Mouse (Mus musculus) cerebellum, adult 2 months (tissue): ENCODE data around the gene Slc15a5.

ENCODE experiments used
- CTCF ChIP-seq: fragments of 200-500 bp; IDR thresholded peaks from 2 replicates; pipeline ENCODE4 v1.5.1; 2011; ENCODE audit warnings: low read depth, mild to moderate bottlenecking, control low read depth, low read length, moderate library complexity, borderline replicate concordance; ENCODE audit not compliant: insufficient read depth
- POLR2A ChIP-seq: fragments of 200-500 bp; IDR thresholded peaks from 2 replicates; pipeline ENCODE4 v1.6.1; 2011; ENCODE audit warnings: low read length, control low read depth, borderline replicate concordance; ENCODE audit not compliant: insufficient read depth

- no peak for TF ChIP-seq CTCF
- no peak for TF ChIP-seq POLR2A
Measured at GRCm38 (mm10) chr6:138072963-138073339, 6.8 kb downstream of the Slc15a5 start.
